Mouse (Mus musculus) spleen, postnatal 4 days (tissue): ENCODE measurements around the gene Ercc4.

Experiments used
- DNase-seq, 2 experiments: peaks; one replicate each; pipeline ENCODE4 v3.0.0; 2022; ENCODE audit warnings: low spot score in 2 of 2

The Ercc4 gene

GRCm38 (mm10) chr16:13196626-13197025 is 87.1 kb downstream of the Ercc4 start:
- no peak for DNase-seq

- no peak for DNase-seq
Observed at GRCm38 (mm10) chr16:13197293-13197692, 87.8 kb downstream of the Ercc4 start.

- no peak for DNase-seq
Observed at GRCm38 (mm10) chr16:13199204-13199603, 89.7 kb downstream of the Ercc4 start.
